Comparison of ENCODE assay signal across 22 mouse cellular contexts in genomic region chr2:115449783-115450483, GRCm38 (mm10).
A peak's percentile ranks its signal among the peaks of the same experiment; 100 is the strongest.
DNase-seq lines count a peak whose midpoint lies in the region; ATAC-seq and TF ChIP-seq lines count a peak whose summit lies in the region.
"Had no signal": no experiment of that assay in that cellular context is flagged by ENCODE, and none has a peak within 500 bp of the region (broad histone marks: within the 10 kb centered on the region; RNA-seq: fewer than 3 reads in every experiment).

No protein-coding gene starts in this region.

- H3K27me3 ChIP-seq in intestine, embryonic 15.5 days (replicated peaks): no peaks in the 10 kb centered on the region
- no peaks in the 10 kb centered on the region for H3K27me3 ChIP-seq in intestine, postnatal 0 days (replicated peaks; ENCODE audit: control insufficient read depth, insufficient read depth, low read length)
- no peaks in the 10 kb centered on the region for H3K27me3 ChIP-seq in liver, embryonic 16.5 days (ENCODE audit: control insufficient read depth, insufficient read depth, low read depth, low read length)
- H3K27me3 ChIP-seq: embryonic facial prominence, embryonic 15.5 days; heart, embryonic 13.5 days had no signal

- H3K9me3 ChIP-seq in intestine, embryonic 15.5 days: no peaks in the 10 kb centered on the region
- no peaks in the 10 kb centered on the region for H3K9me3 ChIP-seq in intestine, postnatal 0 days (ENCODE audit: control insufficient read depth)
- H3K9me3 ChIP-seq in liver, embryonic 16.5 days (replicated peaks; ENCODE audit: control insufficient read depth, low read length): no peaks in the 10 kb centered on the region
- H3K9me3 ChIP-seq: embryonic facial prominence, embryonic 15.5 days; forebrain, embryonic 10.5 days; G1E; heart, embryonic 13.5 days; hindbrain, embryonic 15.5 days had no signal

- H3K36me3 ChIP-seq in intestine, embryonic 15.5 days: no peaks in the 10 kb centered on the region
- H3K36me3 ChIP-seq in intestine, postnatal 0 days (ENCODE audit: control insufficient read depth, insufficient read depth): no peaks in the 10 kb centered on the region
- H3K36me3 ChIP-seq in liver, embryonic 16.5 days (ENCODE audit: control insufficient read depth, insufficient read depth): no peaks in the 10 kb centered on the region
- H3K36me3 ChIP-seq: embryonic facial prominence, embryonic 15.5 days; forebrain, embryonic 10.5 days; G1E; heart, embryonic 13.5 days; hindbrain, embryonic 15.5 days had no signal

- DNase-seq in yolk sac, embryonic 10.5 days (ENCODE audit: low spot score): peak; percentile 6
- DNase-seq in heart, adult 18-20 months: no peak
- no peak for DNase-seq in MN1 (ENCODE audit: low spot score)
- DNase-seq: adrenal gland, postnatal 14 days; cerebellum, adult 2 months; cerebellum, postnatal 10 days; embryo, embryonic 11 days; gastrocnemius, adult 2 months; gastrocnemius, postnatal 25 days; heart, postnatal 36 days had no signal

- WGBS in intestine, embryonic 15.5 days: 65% methylated on average over 6 of the region's 6 CpGs
- WGBS in intestine, postnatal 0 days: 46% methylated on average over 6 of the region's 6 CpGs
- 58% methylated on average over 6 of the region's 6 CpGs for WGBS in liver, embryonic 16.5 days (ENCODE audit: insufficient replicate concordance)

- H3K4me2 ChIP-seq in intestine, embryonic 15.5 days (replicated peaks): peak overlapping the region; percentile 24; the same call in 1 of the 2 replicates
- H3K4me2 ChIP-seq in intestine, postnatal 0 days (replicated peaks; ENCODE audit: low read depth): peak overlapping the region; percentile 45
- H3K4me2 ChIP-seq in liver, embryonic 16.5 days (ENCODE audit: low read depth, low read length): peak overlapping the region; percentile 10
- H3K4me2 ChIP-seq: embryonic facial prominence, embryonic 15.5 days; heart, embryonic 13.5 days; hindbrain, embryonic 15.5 days had no signal

- no peak overlapping the region for H3K4me3 ChIP-seq in intestine, embryonic 15.5 days (replicated peaks)
- no peak overlapping the region for H3K4me3 ChIP-seq in intestine, postnatal 0 days (ENCODE audit: low read depth, low read length)
- H3K4me3 ChIP-seq in liver, embryonic 16.5 days (ENCODE audit: low read depth, low read length): no peak overlapping the region
- H3K4me3 ChIP-seq: embryonic facial prominence, embryonic 15.5 days; erythroblast, embryonic 14.5 days; forebrain, embryonic 10.5 days; gastrocnemius, adult 2 months; heart, embryonic 13.5 days; hindbrain, embryonic 15.5 days had no signal

- no peak for TF ChIP-seq CTCF in intestine, postnatal 0 days (IDR thresholded peaks at IDR 0.05; ENCODE audit: low read depth)

- ATAC-seq in intestine, embryonic 15.5 days: peak; percentile 97
- peak; percentile 97 for ATAC-seq in intestine, postnatal 0 days
- peak; percentile 70 for ATAC-seq in liver, embryonic 16.5 days (ENCODE audit: low read depth)
- no peak for ATAC-seq in CD4-positive, CD25-positive, alpha-beta regulatory T cell, adult 4 months
- ATAC-seq: activated CD4-positive, CD25-positive, alpha-beta regulatory T cell, adult 4 months; forebrain, embryonic 14.5 days had no signal

- H3K4me1 ChIP-seq in intestine, embryonic 15.5 days (replicated peaks): no peaks in the 10 kb centered on the region
- no peaks in the 10 kb centered on the region for H3K4me1 ChIP-seq in intestine, postnatal 0 days (replicated peaks; ENCODE audit: control insufficient read depth, insufficient read depth, low read length)
- H3K4me1 ChIP-seq in liver, embryonic 16.5 days (ENCODE audit: control insufficient read depth, low read depth, low read length): no peaks in the 10 kb centered on the region; the same call in 1 of the 2 replicates
- H3K4me1 ChIP-seq: embryonic facial prominence, embryonic 15.5 days; heart, embryonic 13.5 days; hindbrain, embryonic 15.5 days had no signal

- no peak overlapping the region for H3K9ac ChIP-seq in intestine, embryonic 15.5 days
- no peak overlapping the region for H3K9ac ChIP-seq in intestine, postnatal 0 days (ENCODE audit: low read depth, low read length)
- no peak overlapping the region for H3K9ac ChIP-seq in liver, embryonic 16.5 days (ENCODE audit: low read depth, low read length)
- H3K9ac ChIP-seq: embryonic facial prominence, embryonic 15.5 days; heart, embryonic 13.5 days; hindbrain, embryonic 15.5 days had no signal

- 0 out of 2 replicates have a peak overlapping the region, but pooled peaks have one; percentile 40 for H3K27ac ChIP-seq in intestine, embryonic 15.5 days
- peak overlapping the region; percentile 50; the same call in 1 of the 2 replicates for H3K27ac ChIP-seq in intestine, postnatal 0 days (ENCODE audit: low read depth, low read length)
- H3K27ac ChIP-seq in liver, embryonic 16.5 days (ENCODE audit: low read length): peak overlapping the region; percentile 26; the same call in 1 of the 2 replicates
- H3K27ac ChIP-seq: embryonic facial prominence, embryonic 15.5 days; forebrain, embryonic 10.5 days; gastrocnemius, adult 2 months; heart, embryonic 13.5 days; hindbrain, embryonic 15.5 days had no signal
